Mouse (Mus musculus) limb, embryonic 11.5 days (tissue): ENCODE data around the gene Gm6020. TPM values are rescaled to one million over a fixed set of nuclear protein-coding genes. Genes with fewer than 3 reads are reported as not detected.
A peak's percentile ranks its signal among the peaks of the same experiment; 100 is the strongest.

Source experiments
- ATAC-seq: fragments of 200-750 bp; cut with Nextera tagmentation; 2 replicates; pipeline ENCODE4 v1.8.0; 2017; ENCODE audit warnings: low read depth; ENCODE audit not compliant: insufficient number of reproducible peaks, low FRiP score, low TSS enrichment
- DNase-seq: peaks from one replicate; pipeline ENCODE4 v3.0.0-alpha.2; 2015; ENCODE audit warnings: low spot score
- H3K27ac ChIP-seq: fragments of 300-500 bp; sonication (generic); replicated peaks from 2 replicates; pipeline ENCODE4 v1.5.1; 2014; ENCODE audit warnings: low read depth, mild to moderate bottlenecking, low read length
- H3K27me3 ChIP-seq: fragments of 300-500 bp; sonication (generic); 2 replicates; pipeline ENCODE4 v1.6.1; 2014; ENCODE audit warnings: mild to moderate bottlenecking, low read length, mixed read lengths; ENCODE audit not compliant: control insufficient read depth, insufficient read depth
- H3K36me3 ChIP-seq: fragments of 300-500 bp; sonication (generic); 2 replicates; pipeline ENCODE4 v1.6.1; 2014; ENCODE audit warnings: mild to moderate bottlenecking, low read length, moderate library complexity, mixed read lengths; ENCODE audit not compliant: control insufficient read depth, insufficient read depth
- H3K4me1 ChIP-seq: fragments of 300-500 bp; sonication (generic); 2 replicates; pipeline ENCODE4 v1.6.1; 2014; ENCODE audit warnings: low read length, mixed read lengths; ENCODE audit not compliant: control insufficient read depth, insufficient read depth
- H3K4me2 ChIP-seq: fragments of 300-500 bp; sonication (generic); 2 replicates; pipeline ENCODE4 v1.6.1; 2014; ENCODE audit warnings: low read depth, mild to moderate bottlenecking, moderate library complexity; ENCODE audit not compliant: severe bottlenecking
- H3K4me3 ChIP-seq: fragments of 300-500 bp; sonication (generic); 2 replicates; pipeline ENCODE4 v1.5.1; 2014; ENCODE audit warnings: low read depth, low read length
- H3K9ac ChIP-seq: fragments of 300-500 bp; sonication (generic); 2 replicates; pipeline ENCODE4 v1.6.1; 2014; ENCODE audit warnings: mild to moderate bottlenecking, low read length
- H3K9me3 ChIP-seq: fragments of 300-500 bp; sonication (generic); 2 replicates; pipeline ENCODE4 v1.6.1; 2016; ENCODE audit warnings: low read length; ENCODE audit not compliant: control insufficient read depth
- WGBS: fragments of 180-500 bp; shearing (Covaris S2); extraction: QIAGEN DNeasy Blood & Tissue Kit; methylation state at CpG from one replicate; pipeline ENCODE4 v1.1.7; 2014; 5-methylcytosine and 5-hydroxymethylcytosine counted together
- polyA plus RNA-seq: library from polyadenylated mRNA; unstranded; fragments of >200 nt; fragmentation: Nextera tagmentation; extraction: Ambion mirVana; gene quantifications from 2 replicates; pipeline ENCODE4 v1.2.1, GENCODE M21; 2014

Gm6020 gene
- polyA plus RNA-seq, 1 experiment from 2014 or later: not detected

GRCm38 (mm10) chr19:61227941-61228701 lies 44.4 kb downstream of the Gm6020 start, which contains the start of gene Csf2ra:
Gene Csf2ra, minus strand, starts transcription at chr19:61228429.
- DNase-seq (peak; percentile 32), ATAC-seq (peak; percentile 2; the same call in 1 of the 2 replicates)
- H3K9me3 ChIP-seq: no peaks in the 10 kb centered on the region
- H3K9ac ChIP-seq: no peak within 1 kb of the TSS
- H3K4me3 ChIP-seq: peak within 1 kb of the TSS; percentile 50
- H3K27me3 ChIP-seq: no peaks in the 10 kb centered on the region
- H3K4me1 ChIP-seq: no peaks in the 10 kb centered on the region
- 58% methylated on average over 36 of the region's 36 CpGs for WGBS
- peak within 1 kb of the TSS; percentile 48 for H3K4me2 ChIP-seq
- H3K36me3 ChIP-seq: no peaks in the 10 kb centered on the region
- no peak within 1 kb of the TSS for H3K27ac ChIP-seq

Other genes with a start within 250 kb of the Gm6020 start
- gene Zfp950, start 43.0 kb upstream of the Gm6020 start, polyA plus RNA-seq: 28.2 and 29.2 TPM in 2 replicates
- gene Gm7102, start 7.6 kb upstream of the Gm6020 start, polyA plus RNA-seq: 0.13 TPM in 1 of 2 replicates, not detected in the other
- gene Csf2ra, start 44.5 kb downstream of the Gm6020 start, polyA plus RNA-seq: 15.1 and 17.6 TPM in 2 replicates
- gene Gm21060, start 113.2 kb downstream of the Gm6020 start, polyA plus RNA-seq: not detected in 2 replicates